Mouse (Mus musculus) lung, postnatal 0 days (tissue): ENCODE results near the gene Ankrd7. TPM values are rescaled to one million over a fixed set of nuclear protein-coding genes. Genes with fewer than 3 reads are reported as not detected.

Experiments used
- ATAC-seq: fragments of 200-750 bp; cut with Nextera tagmentation; 2 replicates; pipeline ENCODE4 v1.8.0; 2017; ENCODE audit warnings: moderate library complexity
- DNase-seq: peaks from one replicate; pipeline ENCODE4 v3.0.0-alpha.2; 2016; ENCODE audit warnings: low spot score
- H3K27ac ChIP-seq: fragments of 300-500 bp; sonication (generic); 2 replicates; pipeline ENCODE4 v1.5.1; 2014; ENCODE audit warnings: antibody characterized with exemption, mild to moderate bottlenecking, low read length, mixed read lengths
- H3K27me3 ChIP-seq: fragments of 300-500 bp; sonication (generic); replicated peaks from 2 replicates; pipeline ENCODE4 v1.6.1; 2014; ENCODE audit warnings: low read length, mixed read lengths; ENCODE audit not compliant: insufficient read depth
- H3K36me3 ChIP-seq: fragments of 300-500 bp; sonication (generic); 2 replicates; pipeline ENCODE4 v1.6.1; 2014; ENCODE audit warnings: low read length, mixed read lengths; ENCODE audit not compliant: insufficient read depth
- H3K4me1 ChIP-seq: fragments of 300-500 bp; sonication (generic); 2 replicates; pipeline ENCODE4 v1.6.1; 2014; ENCODE audit warnings: antibody characterized with exemption, low read depth, low read length, mixed read lengths; ENCODE audit not compliant: insufficient read depth
- H3K4me2 ChIP-seq: fragments of 300-500 bp; sonication (generic); replicated peaks from 2 replicates; pipeline ENCODE4 v1.6.1; 2014; ENCODE audit warnings: low read depth, mild to moderate bottlenecking, low read length, moderate library complexity, mixed read lengths
- H3K4me3 ChIP-seq: fragments of 300-500 bp; sonication (generic); 2 replicates; pipeline ENCODE4 v1.5.1; 2014; ENCODE audit warnings: low read depth, low read length
- H3K9ac ChIP-seq: fragments of 300-500 bp; sonication (generic); replicated peaks from 2 replicates; pipeline ENCODE4 v1.6.1; 2014; ENCODE audit warnings: low read depth, mild to moderate bottlenecking
- H3K9me3 ChIP-seq: fragments of 300-500 bp; sonication (generic); 2 replicates; pipeline ENCODE4 v1.6.1; 2016; ENCODE audit warnings: low read length, mixed read lengths
- CTCF ChIP-seq: IDR thresholded peaks from 2 replicates; pipeline ENCODE4 v1.5.1; 2016; ENCODE audit warnings: antibody characterized with exemption, mild to moderate bottlenecking
- EP300 ChIP-seq: IDR thresholded peaks from 2 replicates; pipeline ENCODE4 v1.6.1; 2016; ENCODE audit warnings: antibody characterized with exemption, mild to moderate bottlenecking, control low read depth
- WGBS: fragments of 180-500 bp; shearing (Covaris S2); extraction: QIAGEN DNeasy Blood & Tissue Kit; methylation state at CpG from one replicate; pipeline ENCODE4 v1.1.7; 2014; 5-methylcytosine and 5-hydroxymethylcytosine counted together
- polyA plus RNA-seq: library from polyadenylated mRNA; unstranded; fragments of >200 nt; fragmentation: Nextera tagmentation; extraction: Ambion mirVana; gene quantifications from 2 replicates; pipeline ENCODE4 v1.2.1, GENCODE M21; 2015

The Ankrd7 gene
- polyA plus RNA-seq, 1 experiment from 2014 or later = not detected

GRCm38 (mm10) chr6:18907173-18907572 is 41.1 kb downstream of the Ankrd7 start:
- no peak for TF ChIP-seq CTCF
- TF ChIP-seq EP300 = no peak
- no peaks in the 10 kb centered on the region for H3K4me1 ChIP-seq
- H3K9ac ChIP-seq = no peak overlapping the region
- no peak overlapping the region for H3K27ac ChIP-seq
- 76% methylated on average over 2 of the region's 2 CpGs for WGBS
- H3K36me3 ChIP-seq = no peaks in the 10 kb centered on the region
- no peak overlapping the region for H3K4me3 ChIP-seq
- H3K4me2 ChIP-seq = no peak overlapping the region
- H3K27me3 ChIP-seq = no peaks in the 10 kb centered on the region
- no peak for ATAC-seq
- no peaks in the 10 kb centered on the region for H3K9me3 ChIP-seq
- peak; percentile 13 for DNase-seq

- no peak for TF ChIP-seq CTCF
- TF ChIP-seq EP300 = no peak
- Histone ChIP-seq H3K4me3 (no peak overlapping the region), H3K36me3 (no peaks in the 10 kb centered on the region), H3K27ac (no peak overlapping the region), H3K27me3 (no peaks in the 10 kb centered on the region), H3K4me2 (no peak overlapping the region), H3K9me3 (no peaks in the 10 kb centered on the region), H3K9ac (no peak overlapping the region), H3K4me1 (no peaks in the 10 kb centered on the region)
- WGBS = 65% methylated on average over 4 of the region's 4 CpGs
- DNase-seq (no peak), ATAC-seq (no peak)
Observed at GRCm38 (mm10) chr6:18913179-18913578, 47.1 kb downstream of the Ankrd7 start.

- ATAC-seq = no peak
- Histone ChIP-seq H3K4me1 (no peaks in the 10 kb centered on the region), H3K4me3 (no peak overlapping the region), H3K27me3 (no peaks in the 10 kb centered on the region), H3K27ac (no peak overlapping the region), H3K4me2 (no peak overlapping the region), H3K36me3 (no peaks in the 10 kb centered on the region), H3K9ac (no peak overlapping the region), H3K9me3 (no peaks in the 10 kb centered on the region)
- DNase-seq = no peak
- WGBS = 63% methylated on average over 4 of the region's 4 CpGs
- TF ChIP-seq CTCF = no peak
- no peak for TF ChIP-seq EP300
Observed at GRCm38 (mm10) chr6:18916021-18916420, 49.9 kb downstream of the Ankrd7 start.

- no peak overlapping the region for H3K27ac ChIP-seq
- no peaks in the 10 kb centered on the region for H3K36me3 ChIP-seq
- H3K4me2 ChIP-seq = no peak overlapping the region
- no peaks in the 10 kb centered on the region for H3K4me1 ChIP-seq
- ATAC-seq (no peak), DNase-seq (no peak)
- TF ChIP-seq CTCF (no peak), EP300 (no peak)
- H3K27me3 ChIP-seq = no peaks in the 10 kb centered on the region
- no peak overlapping the region for H3K4me3 ChIP-seq
- H3K9ac ChIP-seq = no peak overlapping the region
- WGBS = 85% methylated on average over 4 of the region's 4 CpGs
- no peaks in the 10 kb centered on the region for H3K9me3 ChIP-seq
Observed at GRCm38 (mm10) chr6:18916471-18916870, 50.4 kb downstream of the Ankrd7 start.

Other genes with a start within 250 kb of the Ankrd7 start
- gene Lsm8, start 17.7 kb upstream of the Ankrd7 start, polyA plus RNA-seq = 108 TPM in 2 replicates